Mouse (Mus musculus) frontal cortex, adult 2 months (tissue): Measurements from ENCODE around the gene Map1b. TPM values are rescaled to one million over a fixed set of nuclear protein-coding genes. Genes with fewer than 3 reads are reported as not detected.

ENCODE experiments used
- DNase-seq, 2 experiments: peaks; one replicate each; pipeline ENCODE4 v3.0.0; 2022; ENCODE audit warnings: low spot score in 1 of 2; ENCODE audit errors: extremely low spot score in 1 of 2
- polyA plus RNA-seq: library from polyadenylated mRNA; depleted of rRNA; stranded (reverse); fragments of >200 nt; gene quantifications from 2 replicates; pipeline ENCODE4 v1.2.3, GENCODE M21; 2012

Map1b gene
- polyA plus RNA-seq, 1 experiment: 146 TPM

DNA sequence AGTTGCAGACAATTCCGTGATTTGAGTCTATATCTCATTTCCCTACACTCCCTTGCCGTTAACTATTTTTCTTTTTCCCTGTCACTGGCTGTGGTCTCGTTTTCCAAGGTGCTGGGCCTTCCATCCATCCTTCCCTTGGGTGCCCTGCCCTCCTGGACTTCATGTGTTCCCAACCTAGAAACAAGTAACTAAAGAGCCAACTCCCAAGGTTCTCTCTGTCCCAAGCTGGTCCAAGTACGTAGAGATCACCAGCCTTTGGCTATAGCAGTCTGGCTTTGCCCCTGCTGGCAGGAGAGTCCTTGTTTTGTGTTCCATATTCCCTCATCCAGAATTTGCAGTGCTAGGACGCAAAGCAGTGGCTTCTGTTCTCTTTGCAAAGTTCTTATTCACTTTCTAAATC is 65.1 kb downstream of the Map1b start:
- no peak for DNase-seq

DNA sequence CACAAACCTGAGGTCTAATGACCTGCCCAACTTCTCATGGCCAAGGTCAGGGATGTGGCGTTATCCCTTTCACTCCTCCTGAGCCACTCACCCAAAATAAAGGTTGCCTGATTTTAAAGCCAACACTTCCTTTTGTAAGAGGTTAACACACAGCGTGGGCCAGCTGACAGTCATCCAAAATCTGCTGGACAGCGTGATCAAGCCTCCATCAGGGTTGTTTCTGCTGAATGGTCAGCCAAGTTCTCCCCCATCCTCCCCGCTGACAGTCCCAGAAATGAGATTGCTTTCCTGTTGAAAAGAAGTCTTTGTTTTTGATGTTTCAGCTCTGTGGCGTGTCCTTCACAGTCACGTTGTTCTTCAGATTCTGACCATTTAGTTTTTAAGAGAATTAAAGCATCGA is 65.6 kb downstream of the Map1b start:
- DNase-seq: no peak

DNA sequence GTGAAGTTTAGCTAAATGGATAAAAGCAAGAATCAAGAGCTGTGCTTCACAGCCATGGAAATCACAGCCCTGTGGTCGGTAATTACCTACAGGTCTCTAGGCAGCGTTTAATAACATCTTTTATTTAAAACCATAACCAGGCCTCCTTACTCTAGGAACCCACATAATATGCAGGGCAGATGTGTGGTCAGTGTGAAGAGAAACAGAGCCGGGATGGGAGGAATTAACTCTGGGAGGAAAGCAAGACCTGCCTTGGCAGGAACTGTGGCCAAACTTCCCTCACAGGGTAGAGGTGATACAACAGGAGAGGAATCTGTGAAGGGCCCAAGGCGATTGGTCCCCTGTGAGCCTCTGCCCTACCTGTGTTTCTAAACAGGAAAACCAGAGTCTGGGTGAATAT is 66.8 kb downstream of the Map1b start:
- DNase-seq: no peak

DNA sequence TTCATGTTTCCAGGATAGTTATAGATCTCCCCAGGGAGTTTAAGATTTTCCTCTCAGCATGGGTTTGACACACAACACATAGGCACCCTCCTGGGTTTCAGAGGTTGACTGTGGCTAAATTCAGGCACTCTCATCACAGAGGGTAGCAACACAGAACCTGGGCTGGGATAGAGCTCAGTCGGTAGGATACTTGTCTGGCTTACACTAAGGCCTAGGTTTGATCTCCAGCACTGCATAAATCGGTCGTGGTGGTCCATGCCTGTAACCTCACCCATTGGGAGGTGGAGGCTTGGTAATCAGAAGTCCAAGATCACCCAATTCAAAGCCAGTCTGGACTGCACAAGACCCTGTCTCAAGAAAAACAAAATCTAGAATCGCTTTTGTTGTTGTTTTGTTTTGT is 68.1 kb downstream of the Map1b start:
- no peak for DNase-seq

- DNase-seq: peak; percentile 52 to 76
These were observed 68.7 kb downstream of the Map1b start for GRCm38 (mm10) chr13:99447403-99448199.

DNA sequence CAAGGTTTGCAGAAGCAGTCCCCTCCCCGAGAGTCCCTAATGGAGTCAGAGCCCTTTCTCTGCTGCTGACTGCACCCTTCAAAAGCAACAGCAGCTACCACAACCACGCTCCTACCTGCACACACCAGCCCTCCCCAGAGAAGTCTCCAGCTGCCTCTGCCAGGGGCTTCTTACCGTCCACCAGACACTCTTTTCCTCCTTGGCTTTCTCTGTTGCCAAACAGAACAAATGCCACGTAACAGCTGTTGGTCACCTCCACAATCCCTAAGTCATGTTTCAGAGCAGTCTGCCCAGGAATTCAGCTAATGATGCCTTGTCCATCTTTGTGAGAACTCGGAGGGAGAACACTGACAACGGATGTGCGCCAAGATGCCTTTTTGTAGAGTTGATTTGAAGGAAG is 69.3 kb downstream of the Map1b start:
- no peak for DNase-seq

GRCm38 (mm10) chr13:99444880-99445279 is 71.5 kb downstream of the Map1b start:
- no peak for DNase-seq

GRCm38 (mm10) chr13:99444431-99444871 is 71.9 kb downstream of the Map1b start:
- peak in 1 of 2 experiments; percentile 49 for DNase-seq

- no peak for DNase-seq
These were observed 72.7 kb downstream of the Map1b start for GRCm38 (mm10) chr13:99443484-99444175.

GRCm38 (mm10) chr13:99442434-99443249 is 73.7 kb downstream of the Map1b start:
- no peak for DNase-seq

GRCm38 (mm10) chr13:99441700-99442433 is 74.5 kb downstream of the Map1b start:
- DNase-seq: no peak

DNA sequence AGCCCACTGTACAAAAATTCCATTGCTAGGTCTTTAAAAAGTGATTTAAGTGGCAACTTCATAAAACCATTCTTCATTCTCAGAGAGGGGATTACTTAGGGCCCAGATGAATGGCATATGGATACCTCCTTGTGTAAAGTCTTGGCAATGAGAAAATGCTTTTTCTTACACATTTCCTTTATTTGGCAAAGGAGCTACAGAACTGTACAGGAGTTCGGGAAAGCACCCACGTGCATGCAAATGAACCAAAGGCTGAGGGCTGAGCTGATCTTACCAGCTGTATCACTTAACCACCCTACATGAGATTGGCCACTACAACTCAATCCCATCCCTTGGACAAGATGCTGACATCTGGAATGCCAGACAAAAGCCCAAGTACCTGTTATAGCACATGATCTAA is 76.1 kb downstream of the Map1b start:
- DNase-seq: peak in 1 of 2 experiments; percentile 53

DNA sequence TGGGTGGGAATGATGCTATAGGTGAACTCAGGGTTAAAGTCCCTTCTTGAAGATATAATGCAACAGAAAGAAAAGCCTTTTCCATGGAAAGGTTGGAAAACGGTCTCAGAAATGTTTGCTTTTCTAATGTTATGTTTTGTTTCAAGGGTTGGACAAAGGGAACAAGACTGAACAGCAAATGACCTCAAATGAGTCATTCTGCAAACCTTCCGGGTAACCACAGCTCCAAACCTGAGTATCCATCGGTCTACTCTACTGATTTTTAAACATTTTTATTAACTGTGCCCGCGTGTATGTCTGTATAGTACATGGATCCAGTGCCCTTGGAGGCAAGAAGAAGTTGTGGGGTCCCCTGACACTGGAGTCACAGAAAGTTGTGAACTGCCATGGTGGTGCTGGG is 77.0 kb downstream of the Map1b start:
- no peak for DNase-seq

GRCm38 (mm10) chr13:99437051-99437450 is 79.3 kb downstream of the Map1b start:
- no peak for DNase-seq

GRCm38 (mm10) chr13:99434494-99434893 is 81.8 kb downstream of the Map1b start:
- no peak for DNase-seq

DNA sequence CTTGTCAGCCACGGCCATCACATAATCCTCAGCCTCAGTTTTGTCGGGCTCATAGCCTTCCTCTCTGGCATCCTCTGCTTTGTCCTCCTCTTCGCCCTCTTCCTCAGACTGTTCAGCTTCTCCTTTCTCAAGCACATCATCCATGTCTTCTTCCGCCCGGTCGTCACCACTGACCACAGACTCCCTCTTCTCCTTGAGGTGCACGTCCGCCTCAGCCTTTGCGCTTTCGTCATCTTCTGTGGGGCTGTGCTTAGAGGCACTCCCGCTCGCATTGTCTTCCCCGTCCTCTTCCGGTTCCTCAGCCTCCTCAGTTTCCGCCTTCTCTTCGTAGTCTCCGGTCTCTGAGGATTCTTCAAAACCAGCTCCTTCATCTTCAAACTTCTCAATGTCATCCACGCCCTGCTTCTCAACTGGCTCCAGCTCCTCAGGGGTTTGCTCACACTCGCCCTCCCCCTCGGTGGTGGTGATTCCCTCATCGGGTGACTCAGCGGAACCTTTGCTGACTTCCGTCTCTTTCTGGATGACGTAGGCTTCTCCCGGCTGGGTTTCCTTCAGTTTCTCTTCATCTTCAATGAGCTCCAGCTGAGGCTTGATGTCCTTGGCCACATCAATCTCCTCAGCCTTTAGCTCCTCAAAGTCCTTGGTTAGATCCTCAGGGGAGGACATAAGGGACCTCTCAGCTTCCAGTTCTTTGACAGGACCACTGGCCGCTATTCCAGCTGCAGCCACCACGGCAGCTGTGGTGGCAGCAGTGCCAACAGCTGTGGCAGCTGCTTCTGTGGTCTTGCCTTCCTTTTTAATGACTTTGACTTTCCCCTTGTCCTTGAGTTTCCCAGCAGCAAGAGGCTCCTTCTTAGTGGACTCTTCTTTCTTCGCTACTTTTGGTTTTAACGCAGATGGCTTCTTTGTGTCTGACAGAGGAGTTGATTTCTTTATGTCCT is 83.0 kb downstream of the Map1b start:
- DNase-seq: peak in 1 of 2 experiments; percentile 57

- DNase-seq: no peak
These were observed 92.8 kb downstream of the Map1b start for GRCm38 (mm10) chr13:99423581-99423980.

DNA sequence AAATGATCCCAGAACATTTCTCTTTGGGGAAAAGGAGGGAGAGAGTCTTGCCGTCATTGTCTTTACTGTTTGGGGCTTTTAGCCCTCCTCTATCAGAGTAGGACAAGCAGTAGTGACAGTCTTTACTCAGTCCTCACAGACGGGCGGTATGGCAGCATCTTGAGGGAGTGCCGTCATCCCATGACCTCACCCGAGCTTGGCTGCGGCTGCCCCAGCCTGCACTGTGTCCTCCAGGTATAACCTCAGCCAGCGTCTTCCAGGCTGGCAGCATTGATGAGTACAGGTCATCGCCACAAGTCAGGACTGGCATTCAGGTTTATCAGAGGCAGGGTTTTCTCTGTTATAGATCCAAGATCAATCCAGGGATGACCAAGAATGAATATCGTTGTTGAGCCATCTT is 99.7 kb downstream of the Map1b start:
- DNase-seq: no peak

GRCm38 (mm10) chr13:99414352-99414742 is 102.0 kb downstream of the Map1b start:
- DNase-seq: no peak
